Mouse (Mus musculus) megakaryocyte, embryonic 14.5 days (primary cell): ENCODE data around the gene Cdhr5.

Source experiments
- FLI1 ChIP-seq: IDR thresholded peaks from 2 replicates; pipeline ENCODE4 v1.6.1; 2012; ENCODE audit warnings: low read length, inconsistent platforms, mixed read lengths
- GATA1 ChIP-seq: IDR thresholded peaks from 3 replicates; pipeline ENCODE4 v1.6.1; 2012; ENCODE audit warnings: mixed read lengths, low read length, inconsistent platforms, borderline replicate concordance

DNA sequence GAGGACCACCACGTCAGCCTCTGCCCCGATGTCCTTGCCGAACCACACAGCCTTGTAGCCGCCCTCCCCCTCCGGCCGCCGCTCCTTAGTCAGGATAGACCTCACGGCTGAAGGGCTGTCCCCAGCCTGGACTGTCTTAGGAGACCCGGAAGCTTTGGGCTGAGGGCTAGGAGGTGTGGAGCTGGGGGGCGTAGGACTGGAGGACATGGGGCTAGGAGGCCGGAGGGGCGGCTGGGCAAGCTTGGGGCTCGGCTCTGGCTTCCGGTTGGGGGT is 7.4 kb downstream of the Cdhr5 start:
- TF ChIP-seq GATA1 (no peak), FLI1 (no peak)
